Mouse (Mus musculus) neural tube, embryonic 11.5 days (tissue): Measurements from ENCODE around the gene Nbr1. TPM values are rescaled to one million over a fixed set of nuclear protein-coding genes. Genes with fewer than 3 reads are reported as not detected.

Experiments used
- ATAC-seq: fragments of 200-750 bp; cut with Nextera tagmentation; 2 replicates; pipeline ENCODE4 v1.8.0; 2017; ENCODE audit warnings: moderate number of reproducible peaks, mild to moderate bottlenecking, moderate TSS enrichment, moderate library complexity; ENCODE audit not compliant: insufficient read depth, low FRiP score, low TSS enrichment
- DNase-seq: peaks from one replicate; pipeline ENCODE4 v3.0.0-alpha.2; 2015; ENCODE audit warnings: low spot score
- H3K27ac ChIP-seq: fragments of 300-500 bp; sonication (generic); 2 replicates; pipeline ENCODE4 v1.5.1; 2014; ENCODE audit warnings: low read depth, mild to moderate bottlenecking, low read length
- H3K27me3 ChIP-seq: fragments of 300-500 bp; sonication (generic); 2 replicates; pipeline ENCODE4 v1.6.1; 2014; ENCODE audit warnings: mild to moderate bottlenecking, low read length, mixed read lengths; ENCODE audit not compliant: control insufficient read depth, insufficient read depth
- H3K36me3 ChIP-seq: fragments of 300-500 bp; sonication (generic); 2 replicates; pipeline ENCODE4 v1.6.1; 2014; ENCODE audit warnings: mild to moderate bottlenecking, low read length, moderate library complexity, mixed read lengths; ENCODE audit not compliant: control insufficient read depth, insufficient read depth
- H3K4me1 ChIP-seq: fragments of 300-500 bp; sonication (generic); 2 replicates; pipeline ENCODE4 v1.6.1; 2014; ENCODE audit warnings: low read length, mixed read lengths; ENCODE audit not compliant: control insufficient read depth, insufficient read depth
- H3K4me2 ChIP-seq: fragments of 300-500 bp; sonication (generic); 2 replicates; pipeline ENCODE4 v1.6.1; 2014; ENCODE audit warnings: low read depth, mild to moderate bottlenecking, moderate library complexity
- H3K4me3 ChIP-seq: fragments of 300-500 bp; sonication (generic); 2 replicates; pipeline ENCODE4 v1.5.1; 2014; ENCODE audit warnings: low read depth, low read length
- H3K9ac ChIP-seq: fragments of 300-500 bp; sonication (generic); 2 replicates; pipeline ENCODE4 v1.6.1; 2014; ENCODE audit warnings: mild to moderate bottlenecking, low read length
- H3K9me3 ChIP-seq: fragments of 300-500 bp; sonication (generic); 2 replicates; pipeline ENCODE4 v1.6.1; 2016; ENCODE audit warnings: low read length; ENCODE audit not compliant: control insufficient read depth
- WGBS: fragments of 180-500 bp; shearing (Covaris S2); extraction: QIAGEN DNeasy Blood & Tissue Kit; methylation state at CpG from one replicate; pipeline ENCODE4 v1.1.7; 2014; 5-methylcytosine and 5-hydroxymethylcytosine counted together
- polyA plus RNA-seq: library from polyadenylated mRNA; unstranded; fragments of >200 nt; fragmentation: Nextera tagmentation; extraction: Ambion mirVana; gene quantifications from 2 replicates; pipeline ENCODE4 v1.2.1, GENCODE M21; 2014

Gene Nbr1
- polyA plus RNA-seq, 1 experiment from 2014 or later = 99.1 TPM

GRCm38 (mm10) chr11:101610445-101610844 lies 58.5 kb downstream of the Nbr1 start:
- H3K27me3 ChIP-seq = no peaks in the 10 kb centered on the region
- no peaks in the 10 kb centered on the region for H3K9me3 ChIP-seq
- H3K4me2 ChIP-seq = no peak overlapping the region
- no peak for ATAC-seq
- WGBS = 44% methylated on average over 11 of the region's 11 CpGs
- no peak for DNase-seq
- H3K9ac ChIP-seq = no peak overlapping the region
- H3K36me3 ChIP-seq = no peaks in the 10 kb centered on the region
- no peak overlapping the region for H3K4me3 ChIP-seq
- H3K4me1 ChIP-seq = no peaks in the 10 kb centered on the region
- H3K27ac ChIP-seq = no peak overlapping the region

DNA sequence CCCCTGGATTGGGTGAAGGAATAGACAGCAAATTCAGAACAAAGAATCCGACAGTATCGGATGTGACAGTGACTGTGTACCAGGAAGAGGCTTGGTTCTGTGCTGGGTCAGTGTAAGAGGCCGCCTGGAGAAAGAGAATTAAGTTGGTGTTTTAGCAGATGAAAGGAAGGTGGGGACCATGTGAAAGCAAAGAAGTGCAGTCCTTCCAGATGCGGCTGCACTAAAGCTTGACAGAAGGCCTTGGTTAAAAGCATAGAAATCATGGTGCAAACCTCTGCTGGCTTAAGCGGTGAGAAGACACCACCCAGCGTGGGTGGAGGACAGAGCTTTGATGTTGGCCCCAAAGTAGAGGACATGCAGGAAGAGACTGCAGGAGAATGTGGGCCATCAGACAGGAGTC lies 61.6 kb downstream of the Nbr1 start:
- no peaks in the 10 kb centered on the region for H3K36me3 ChIP-seq
- ATAC-seq = no peak
- no peak overlapping the region for H3K27ac ChIP-seq
- no peak overlapping the region for H3K9ac ChIP-seq
- H3K4me1 ChIP-seq = peaks cover 13% of the 10 kb centered on the region
- WGBS = 76% methylated on average over 6 of the region's 6 CpGs
- no peaks in the 10 kb centered on the region for H3K27me3 ChIP-seq
- no peak overlapping the region for H3K4me2 ChIP-seq
- DNase-seq = no peak
- H3K9me3 ChIP-seq = no peaks in the 10 kb centered on the region
- no peak overlapping the region for H3K4me3 ChIP-seq

DNA sequence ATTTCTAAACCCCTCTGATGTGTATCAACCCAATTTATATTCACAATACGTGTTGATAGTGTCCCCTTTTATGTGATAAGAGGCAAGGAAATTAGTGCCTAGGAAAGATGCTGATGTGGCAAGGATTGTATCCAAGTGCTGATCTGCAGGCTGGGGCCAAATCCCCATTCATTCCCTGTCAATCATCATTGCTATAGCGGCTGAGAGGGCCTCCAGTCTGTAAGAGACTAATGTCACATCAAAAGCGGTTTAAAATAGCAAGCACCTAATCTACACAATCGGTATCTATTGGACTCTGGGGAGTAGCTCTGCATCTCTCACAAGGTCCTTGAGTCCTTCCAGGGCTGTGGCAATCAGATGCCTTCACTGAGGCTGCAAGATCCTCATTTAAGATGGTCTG lies 62.2 kb downstream of the Nbr1 start:
- Histone ChIP-seq H3K27ac (no peak overlapping the region), H3K4me2 (no peak overlapping the region), H3K9ac (no peak overlapping the region), H3K9me3 (no peaks in the 10 kb centered on the region), H3K4me3 (no peak overlapping the region), H3K36me3 (no peaks in the 10 kb centered on the region), H3K27me3 (no peaks in the 10 kb centered on the region), H3K4me1 (peaks cover 13% of the 10 kb centered on the region)
- ATAC-seq (no peak), DNase-seq (no peak)
- whole genome bisulfite sequencing = 78% methylated on average over 4 of the region's 4 CpGs

DNA sequence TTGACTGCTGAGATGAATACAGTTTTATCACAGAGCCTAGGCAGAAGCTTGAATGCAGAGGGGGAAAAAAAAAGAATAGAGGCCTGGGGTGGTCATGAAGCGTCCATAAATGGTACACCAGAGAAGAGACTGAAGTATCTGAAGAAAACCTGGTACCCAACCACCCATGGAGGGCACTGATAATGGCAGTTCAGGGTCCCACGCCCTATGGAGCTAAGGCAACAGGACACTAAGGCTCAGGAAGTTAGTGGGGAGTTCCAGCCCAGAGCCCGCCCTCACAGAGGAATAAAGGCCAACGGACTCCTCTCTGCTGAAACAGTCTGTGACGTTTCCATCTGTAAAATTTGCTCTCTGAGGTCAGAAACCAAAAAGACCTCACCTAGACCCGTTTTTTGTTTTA lies 63.4 kb downstream of the Nbr1 start:
- DNase-seq = no peak
- Histone ChIP-seq H3K27ac (no peak overlapping the region), H3K4me1 (peaks cover 13% of the 10 kb centered on the region), H3K9ac (no peak overlapping the region), H3K36me3 (no peaks in the 10 kb centered on the region), H3K4me3 (no peak overlapping the region), H3K4me2 (no peak overlapping the region), H3K9me3 (no peaks in the 10 kb centered on the region), H3K27me3 (no peaks in the 10 kb centered on the region)
- ATAC-seq = no peak
- 82% methylated on average over 6 of the region's 6 CpGs for WGBS

GRCm38 (mm10) chr11:101616104-101616503 lies 64.2 kb downstream of the Nbr1 start:
- no peak for DNase-seq
- no peak overlapping the region for H3K9ac ChIP-seq
- no peak overlapping the region for H3K4me3 ChIP-seq
- H3K27ac ChIP-seq = no peak overlapping the region
- no peaks in the 10 kb centered on the region for H3K9me3 ChIP-seq
- H3K36me3 ChIP-seq = no peaks in the 10 kb centered on the region
- no peaks in the 10 kb centered on the region for H3K27me3 ChIP-seq
- H3K4me2 ChIP-seq = no peak overlapping the region
- peaks cover 13% of the 10 kb centered on the region for H3K4me1 ChIP-seq
- ATAC-seq = no peak
- 89% methylated on average over 8 of the region's 8 CpGs for WGBS

- ATAC-seq = no peak
- H3K9me3 ChIP-seq = no peaks in the 10 kb centered on the region
- WGBS = 23% methylated on average over 18 of the region's 18 CpGs
- DNase-seq = no peak
- no peak overlapping the region for H3K27ac ChIP-seq
- H3K4me3 ChIP-seq = no peak overlapping the region
- no peaks in the 10 kb centered on the region for H3K36me3 ChIP-seq
- peak overlapping the region; percentile 32 for H3K4me2 ChIP-seq
- no peak overlapping the region; the same call in 1 of the 2 replicates for H3K9ac ChIP-seq
- peaks cover 13% of the 10 kb centered on the region for H3K4me1 ChIP-seq
- H3K27me3 ChIP-seq = no peaks in the 10 kb centered on the region
These were observed 65.2 kb downstream of the Nbr1 start for GRCm38 (mm10) chr11:101616948-101617767.

DNA sequence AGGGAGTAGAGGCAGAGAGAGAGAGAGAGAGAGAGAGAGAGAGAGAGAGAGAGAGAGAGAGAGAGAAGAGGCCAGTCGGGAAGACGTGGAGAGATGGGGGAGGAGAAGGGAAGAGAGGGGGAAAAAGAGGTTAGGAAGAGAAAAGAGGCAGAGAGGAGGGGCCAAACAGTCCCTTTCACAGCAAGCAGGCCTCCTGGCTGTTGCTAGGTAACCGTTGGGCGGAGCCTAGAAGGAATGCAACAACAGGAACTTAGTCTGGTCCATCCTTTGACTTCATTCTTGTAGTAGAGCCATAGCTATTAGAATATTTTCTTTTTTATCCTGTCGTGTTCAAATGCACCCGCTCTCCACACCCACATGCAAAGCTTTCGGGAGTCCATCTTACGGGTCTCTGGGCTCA lies 65.9 kb downstream of the Nbr1 start:
- ATAC-seq (no peak; the same call in 1 of the 2 replicates), DNase-seq (peak; percentile 85)
- WGBS = 6% methylated on average over 8 of the region's 8 CpGs
- H3K9ac ChIP-seq = peak overlapping the region; percentile 26; the same call in 1 of the 2 replicates
- peak overlapping the region; percentile 27; the same call in 1 of the 2 replicates for H3K27ac ChIP-seq
- peak overlapping the region; percentile 32 for H3K4me2 ChIP-seq
- no peaks in the 10 kb centered on the region for H3K9me3 ChIP-seq
- no peaks in the 10 kb centered on the region for H3K36me3 ChIP-seq
- H3K27me3 ChIP-seq = no peaks in the 10 kb centered on the region
- H3K4me1 ChIP-seq = peaks cover 13% of the 10 kb centered on the region
- H3K4me3 ChIP-seq = no peak overlapping the region

- ATAC-seq = no peak
- no peak overlapping the region for H3K27ac ChIP-seq
These were observed 66.6 kb downstream of the Nbr1 start for GRCm38 (mm10) chr11:101618596-101618995.

More at GRCm38 (mm10) chr11:101618596-101618995, 66.6 kb downstream of the Nbr1 start:
- H3K27me3 ChIP-seq = no peaks in the 10 kb centered on the region
- H3K4me3 ChIP-seq = no peak overlapping the region
- DNase-seq = no peak
- 83% methylated on average over 3 of the region's 3 CpGs for WGBS
- H3K4me2 ChIP-seq = peak overlapping the region; percentile 32; the same call in 1 of the 2 replicates
- no peaks in the 10 kb centered on the region for H3K36me3 ChIP-seq
- H3K9me3 ChIP-seq = no peaks in the 10 kb centered on the region
- H3K9ac ChIP-seq = no peak overlapping the region; the same call in 1 of the 2 replicates
- peaks cover 13% of the 10 kb centered on the region for H3K4me1 ChIP-seq
